Mouse (Mus musculus): ENCODE data around the gene Samhd1. TPM values are rescaled to one million over a fixed set of nuclear protein-coding genes. Genes with fewer than 3 reads are reported as not detected.

Samhd1 gene
- polyA plus RNA-seq, 1 experiment: 496 TPM

GRCm38 (mm10) chr2:157086796-157087195, 48.3 kb downstream of the Samhd1 start, which contains the start of gene Tldc2:
Gene Tldc2, plus strand, starts transcription at chr2:157087055.
- no peak for TF ChIP-seq CTCF (IDR thresholded peaks at IDR 0.05; ENCODE audit: low read depth, low read length)
- TF ChIP-seq POLR2A (IDR thresholded peaks at IDR 0.05; ENCODE audit: borderline replicate concordance, low read depth, low read length): no peak
- Histone ChIP-seq H3K27ac (ENCODE audit: insufficient read depth, low read depth, low read length) (no peak within 1 kb of the TSS), H3K4me3 (ENCODE audit: insufficient read depth, low read length) (no peak within 1 kb of the TSS), H3K4me1 (ENCODE audit: control insufficient read depth, insufficient read depth, low read length) (0 out of 2 replicates have a peak, but pooled peaks cover 2% of the 10 kb centered on the region)

- TF ChIP-seq CTCF (IDR thresholded peaks at IDR 0.05; ENCODE audit: low read depth, low read length) (no peak), POLR2A (IDR thresholded peaks at IDR 0.05; ENCODE audit: borderline replicate concordance, low read depth, low read length) (no peak)
- H3K27ac ChIP-seq (ENCODE audit: insufficient read depth, low read depth, low read length): no peak overlapping the region
- no peak overlapping the region for H3K4me3 ChIP-seq (ENCODE audit: insufficient read depth, low read length)
- peaks cover 9% of the 10 kb centered on the region for H3K4me1 ChIP-seq (ENCODE audit: control insufficient read depth, insufficient read depth, low read length)
Observed at GRCm38 (mm10) chr2:157084831-157085585, 50.1 kb downstream of the Samhd1 start.

- H3K27ac ChIP-seq (ENCODE audit: insufficient read depth, low read depth, low read length): no peak overlapping the region
- no peak for TF ChIP-seq POLR2A (IDR thresholded peaks at IDR 0.05; ENCODE audit: borderline replicate concordance, low read depth, low read length)
- no peak for TF ChIP-seq CTCF (IDR thresholded peaks at IDR 0.05; ENCODE audit: low read depth, low read length)
- peaks cover 14% of the 10 kb centered on the region for H3K4me1 ChIP-seq (ENCODE audit: control insufficient read depth, insufficient read depth, low read length)
- no peak overlapping the region for H3K4me3 ChIP-seq (ENCODE audit: insufficient read depth, low read length)
Observed at GRCm38 (mm10) chr2:157081960-157082359, 53.1 kb downstream of the Samhd1 start.

- Histone ChIP-seq H3K4me1 (ENCODE audit: control insufficient read depth, insufficient read depth, low read length) (peaks cover 20% of the 10 kb centered on the region), H3K27ac (ENCODE audit: insufficient read depth, low read depth, low read length) (no peak overlapping the region), H3K4me3 (ENCODE audit: insufficient read depth, low read length) (no peak overlapping the region)
- no peak for TF ChIP-seq CTCF (IDR thresholded peaks at IDR 0.05; ENCODE audit: low read depth, low read length)
- TF ChIP-seq POLR2A (IDR thresholded peaks at IDR 0.05; ENCODE audit: borderline replicate concordance, low read depth, low read length): no peak
Observed at GRCm38 (mm10) chr2:157081331-157081730, 53.7 kb downstream of the Samhd1 start.

GRCm38 (mm10) chr2:157079701-157080180, 55.3 kb downstream of the Samhd1 start:
- H3K27ac ChIP-seq (ENCODE audit: insufficient read depth, low read depth, low read length): no peak overlapping the region
- TF ChIP-seq CTCF (IDR thresholded peaks at IDR 0.05; ENCODE audit: low read depth, low read length) (no peak), POLR2A (IDR thresholded peaks at IDR 0.05; ENCODE audit: borderline replicate concordance, low read depth, low read length) (no peak)
- peaks cover 33% of the 10 kb centered on the region for H3K4me1 ChIP-seq (ENCODE audit: control insufficient read depth, insufficient read depth, low read length)
- peak overlapping the region; percentile 61 for H3K4me3 ChIP-seq (ENCODE audit: insufficient read depth, low read length)

GRCm38 (mm10) chr2:157078793-157079700, 56.0 kb downstream of the Samhd1 start, which contains the start of gene Soga1:
Gene Soga1, minus strand, starts transcription at chr2:157079254.
- Histone ChIP-seq H3K4me1 (ENCODE audit: control insufficient read depth, insufficient read depth, low read length) (peaks cover 40% of the 10 kb centered on the region), H3K4me3 (ENCODE audit: insufficient read depth, low read length) (peak within 1 kb of the TSS; percentile 61), H3K27ac (ENCODE audit: insufficient read depth, low read depth, low read length) (no peak within 1 kb of the TSS)
- TF ChIP-seq CTCF (IDR thresholded peaks at IDR 0.05; ENCODE audit: low read depth, low read length) (no peak), POLR2A (IDR thresholded peaks at IDR 0.05; ENCODE audit: borderline replicate concordance, low read depth, low read length) (no peak)

- H3K4me1 ChIP-seq (ENCODE audit: control insufficient read depth, insufficient read depth, low read length): peaks cover 40% of the 10 kb centered on the region
- H3K4me3 ChIP-seq (ENCODE audit: insufficient read depth, low read length): peak overlapping the region; percentile 61
- TF ChIP-seq CTCF (IDR thresholded peaks at IDR 0.05; ENCODE audit: low read depth, low read length) (no peak), POLR2A (IDR thresholded peaks at IDR 0.05; ENCODE audit: borderline replicate concordance, low read depth, low read length) (no peak)
- no peak overlapping the region for H3K27ac ChIP-seq (ENCODE audit: insufficient read depth, low read depth, low read length)
Observed at GRCm38 (mm10) chr2:157078059-157078792, 56.8 kb downstream of the Samhd1 start.

- H3K27ac ChIP-seq (ENCODE audit: insufficient read depth, low read depth, low read length): no peak overlapping the region
Observed at GRCm38 (mm10) chr2:157077641-157078058, 57.4 kb downstream of the Samhd1 start.

GRCm38 (mm10) chr2:157077160-157077559, 57.9 kb downstream of the Samhd1 start:
- no peak overlapping the region for H3K27ac ChIP-seq (ENCODE audit: insufficient read depth, low read depth, low read length)
- H3K4me1 ChIP-seq (ENCODE audit: control insufficient read depth, insufficient read depth, low read length): peaks cover 46% of the 10 kb centered on the region
- TF ChIP-seq POLR2A (IDR thresholded peaks at IDR 0.05; ENCODE audit: borderline replicate concordance, low read depth, low read length) (no peak), CTCF (IDR thresholded peaks at IDR 0.05; ENCODE audit: low read depth, low read length) (no peak)
- peak overlapping the region; percentile 50 for H3K4me3 ChIP-seq (ENCODE audit: insufficient read depth, low read length)

More at GRCm38 (mm10) chr2:157077641-157078058, 57.4 kb downstream of the Samhd1 start:
- peaks cover 41% of the 10 kb centered on the region for H3K4me1 ChIP-seq (ENCODE audit: control insufficient read depth, insufficient read depth, low read length)
- TF ChIP-seq CTCF (IDR thresholded peaks at IDR 0.05; ENCODE audit: low read depth, low read length) (no peak), POLR2A (IDR thresholded peaks at IDR 0.05; ENCODE audit: borderline replicate concordance, low read depth, low read length) (no peak)
- peak overlapping the region; percentile 61 for H3K4me3 ChIP-seq (ENCODE audit: insufficient read depth, low read length)

All from bone marrow macrophage, adult 2 months (primary cell).